Mouse (Mus musculus) small intestine, adult 2 months (tissue): ENCODE data around the gene Fat3.

Experiments
- CTCF ChIP-seq: fragments of 200-500 bp; IDR thresholded peaks from 2 replicates; pipeline ENCODE4 v1.5.1; 2012; ENCODE audit warnings: low read depth, mild to moderate bottlenecking, control low read depth, inconsistent platforms, low read length, moderate library complexity, mixed read lengths; ENCODE audit not compliant: insufficient replicate concordance, insufficient read length; ENCODE audit errors: extremely low read depth
- POLR2A ChIP-seq: fragments of 200-500 bp; IDR thresholded peaks from 2 replicates; pipeline ENCODE4 v1.6.1; 2012; ENCODE audit warnings: low read depth, mild to moderate bottlenecking, control low read depth, inconsistent platforms, low read length, moderate library complexity

GRCm38 (mm10) chr9:16293928-16294806 lies 206.9 kb downstream of the Fat3 start:
- TF ChIP-seq POLR2A: no peak
- TF ChIP-seq CTCF: no peak
